Comparison of ENCODE assay signal across 8 mouse cellular contexts in the genomic region with DNA sequence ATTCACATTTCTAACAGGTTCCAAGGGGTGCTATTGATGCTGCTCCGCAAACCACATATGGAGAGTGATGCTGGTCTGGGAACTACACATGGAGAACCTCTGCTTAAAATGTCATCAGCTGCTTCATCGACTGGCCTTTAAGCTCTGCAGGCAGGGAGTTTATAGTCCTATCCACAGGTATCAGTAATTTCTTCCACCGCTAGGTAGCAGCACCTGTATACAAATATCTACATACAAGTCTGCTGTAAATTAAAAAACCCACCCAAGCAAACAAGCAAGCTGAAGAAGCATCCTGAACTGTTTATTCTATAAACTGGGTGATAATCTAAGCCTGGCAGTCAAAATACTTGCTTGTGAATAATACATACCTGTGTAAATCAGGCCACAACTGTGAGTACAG.
DNase-seq lines count a peak whose midpoint lies in the region; ATAC-seq lines count a peak whose summit lies in the region.

No protein-coding gene starts in this region.

- DNase-seq in gastrocnemius, postnatal 10 days, result peak; percentile 14
- DNase-seq in gastrocnemius, postnatal 25 days, result no peak
- DNase-seq in right cerebral cortex, adult 18-20 months, result peak; percentile 13
- DNase-seq in right cerebral cortex, postnatal 25 days, result no peak
- peak; percentile 15 for DNase-seq in c-Kit-positive CD71-positive TER-119-positive erythroid progenitor cells, embryonic 14.5 days (ENCODE audit: low spot score)
- peak; percentile 50 for DNase-seq in hindlimb bud, embryonic 11.5 days (ENCODE audit: extremely low spot score, low read depth, low spot score)

- peak; percentile 67; the same call in 1 of the 2 replicates for ATAC-seq in megakaryocyte, adult 5-6 weeks (ENCODE audit: poor library complexity, severe bottlenecking)
- no peak for ATAC-seq in megakaryocyte-erythroid progenitor cell, adult 5-6 weeks (replicated peaks; ENCODE audit: low FRiP score, low TSS enrichment, poor library complexity, severe bottlenecking)

Comparison
In these comparisons a context has a peak if more than half of its experiments do, and no peak if none do; other contexts are left out.
1. DNase-seq: peak in gastrocnemius, postnatal 10 days (single experiment), right cerebral cortex, adult 18-20 months (single experiment), c-Kit-positive CD71-positive TER-119-positive erythroid progenitor cells, embryonic 14.5 days (single experiment) and hindlimb bud, embryonic 11.5 days (single experiment); none in gastrocnemius, postnatal 25 days (single experiment) and right cerebral cortex, postnatal 25 days (single experiment).